Mouse (Mus musculus) C2C12 (cell line): ENCODE measurements around the gene Taf10.

Experiments used
- CEBPB ChIP-seq: IDR thresholded peaks from one replicate; pipeline ENCODE4 v1.6.1; 2011; ENCODE audit warnings: low read depth, mild to moderate bottlenecking, control low read depth, moderate library complexity
- CTCF ChIP-seq: IDR thresholded peaks from one replicate; pipeline ENCODE4 v1.5.1; 2011; ENCODE audit not compliant: control insufficient read depth, insufficient read depth, insufficient read length
- FOSL1 ChIP-seq: IDR thresholded peaks from one replicate; pipeline ENCODE4 v1.8.0; 2011; ENCODE audit warnings: mild to moderate bottlenecking, low read length; ENCODE audit not compliant: poor library complexity, insufficient read depth, severe bottlenecking
- MAX ChIP-seq: IDR thresholded peaks from one replicate; pipeline ENCODE4 v1.6.1; 2011; ENCODE audit warnings: mild to moderate bottlenecking, control low read depth
- MYOD1 ChIP-seq: IDR thresholded peaks from one replicate; pipeline ENCODE4 v1.6.1; 2011; ENCODE audit warnings: low read depth; ENCODE audit not compliant: control insufficient read depth, insufficient read length
- MYOG ChIP-seq: IDR thresholded peaks from one replicate; pipeline ENCODE4 v1.6.1; 2011; ENCODE audit not compliant: control insufficient read depth, insufficient read length; ENCODE audit errors: extremely low read depth
- USF1 ChIP-seq: IDR thresholded peaks from one replicate; pipeline ENCODE4 v1.6.1; 2011; ENCODE audit warnings: low read depth, mild to moderate bottlenecking, control low read depth, moderate library complexity

- TF ChIP-seq CEBPB (no peak), CTCF (no peak), USF1 (no peak), MAX (no peak), FOSL1 (no peak), MYOD1 (no peak), MYOG (no peak)
These were observed 42.5 kb upstream of the Taf10 start for GRCm38 (mm10) chr7:105786506-105787284.
